Mouse (Mus musculus) lung, postnatal 10 days (tissue): ENCODE data around the gene Olfr655.
A peak's percentile ranks its signal among the peaks of the same experiment; 100 is the strongest.

ENCODE experiments used
- DNase-seq: peaks from one replicate; pipeline ENCODE4 v3.0.0; 2021

The Olfr655 gene

DNA sequence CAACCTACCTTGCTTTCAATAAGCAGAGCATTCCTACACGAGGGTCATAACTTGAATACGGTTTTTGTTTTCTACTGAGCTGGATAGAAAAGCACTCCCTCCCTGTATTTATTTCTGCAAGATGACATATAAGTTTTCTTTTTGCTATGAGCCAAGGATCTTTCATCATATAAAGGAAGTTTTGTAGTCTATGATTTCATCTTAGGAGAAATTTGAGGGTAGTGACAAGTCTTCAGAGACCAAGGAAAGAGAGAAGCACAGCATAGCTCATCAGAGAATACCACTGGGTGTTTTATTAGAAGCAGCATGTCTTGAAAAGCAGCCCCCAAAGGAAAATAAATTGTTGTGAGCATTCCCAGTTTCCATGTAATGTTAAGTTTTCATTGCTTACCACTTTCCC is at the start of gene Olfr655:
Olfr655 (minus strand) TSS at position 101 of the 400 bp plus-strand sequence.
- no peak for DNase-seq

DNA sequence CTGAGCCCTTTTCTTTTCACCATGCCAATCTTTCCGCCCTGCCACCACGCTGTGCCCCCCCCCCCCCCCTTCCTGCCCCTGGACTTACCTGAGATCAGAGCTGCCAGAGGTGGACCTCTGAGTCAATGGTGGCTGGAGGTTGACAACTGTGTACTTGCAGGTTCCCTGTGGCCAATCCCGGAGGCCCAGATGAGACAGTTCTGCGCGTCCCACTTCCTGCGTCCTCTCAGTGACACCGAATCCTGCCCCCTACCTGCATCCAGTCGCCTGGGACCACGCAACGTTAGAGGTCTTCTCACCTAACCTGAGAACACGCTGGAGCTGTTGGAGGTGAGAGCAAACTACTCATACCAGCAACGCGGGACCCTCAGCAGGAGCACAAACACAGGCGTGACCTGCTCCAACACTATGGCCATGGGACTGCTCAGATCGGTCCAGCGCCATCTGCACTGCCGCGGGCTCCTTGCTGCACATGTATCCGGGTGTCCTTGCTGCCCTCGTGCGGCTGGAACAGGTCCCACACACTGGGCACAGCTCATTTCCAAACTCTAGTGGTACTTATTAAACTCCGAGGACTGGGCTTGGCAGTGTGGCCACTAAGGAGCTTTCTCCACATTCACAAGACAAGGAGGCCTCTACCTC is 45.4 kb upstream of the Olfr655 start, which contains the start of gene Olfr658:
Olfr658 (minus strand) TSS at position 465 of the 642 bp plus-strand sequence.
- peak; percentile 8 for DNase-seq

DNA sequence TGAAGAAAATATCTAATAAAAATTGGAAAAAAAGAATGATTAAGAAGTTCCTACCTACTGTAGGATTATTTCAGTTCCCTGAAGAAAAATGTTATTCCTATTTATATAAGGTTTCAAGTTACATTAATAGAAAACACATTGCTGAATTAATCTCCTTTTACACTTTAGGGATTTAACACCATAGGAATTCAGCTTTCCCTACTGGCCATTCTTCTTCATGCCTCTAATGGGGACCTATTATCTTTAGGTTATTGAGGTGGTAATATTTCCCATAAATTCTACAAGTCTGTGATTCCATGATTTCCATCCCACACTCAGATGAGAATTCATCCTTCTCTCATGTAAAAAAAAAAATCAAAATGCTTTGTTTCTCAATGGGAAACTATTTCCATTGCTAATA is 22.9 kb upstream of the Olfr655 start, which contains the start of gene Olfr657:
Olfr657 (plus strand) TSS at position 301 of the 400 bp plus-strand sequence.
- no peak for DNase-seq

DNA sequence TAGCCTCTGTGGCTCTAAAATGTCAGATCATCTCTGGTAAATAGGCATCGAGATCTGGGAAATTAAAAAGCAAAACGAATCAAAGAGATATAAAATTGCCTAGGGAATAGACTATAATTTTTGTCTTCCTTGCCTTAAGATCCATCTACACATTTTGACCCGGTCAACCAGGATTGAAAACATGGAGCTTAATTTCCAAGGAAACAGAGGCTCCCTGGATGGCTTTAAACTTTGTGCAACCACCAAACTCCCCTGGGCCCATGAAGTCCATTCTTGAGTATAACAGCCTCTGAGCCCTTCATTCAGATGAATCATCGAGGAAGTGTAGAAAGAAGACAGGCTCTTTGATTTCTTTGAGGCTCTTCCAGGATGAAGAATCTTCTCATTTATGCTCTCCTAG is 12.1 kb upstream of the Olfr655 start, which contains the start of gene Olfr656:
Olfr656 (plus strand) TSS at position 301 of the 400 bp plus-strand sequence.
- DNase-seq = no peak

- DNase-seq = no peak
Measured at GRCm38 (mm10) chr7:104604727-104605126, 3.1 kb upstream of the Olfr655 start.

DNA sequence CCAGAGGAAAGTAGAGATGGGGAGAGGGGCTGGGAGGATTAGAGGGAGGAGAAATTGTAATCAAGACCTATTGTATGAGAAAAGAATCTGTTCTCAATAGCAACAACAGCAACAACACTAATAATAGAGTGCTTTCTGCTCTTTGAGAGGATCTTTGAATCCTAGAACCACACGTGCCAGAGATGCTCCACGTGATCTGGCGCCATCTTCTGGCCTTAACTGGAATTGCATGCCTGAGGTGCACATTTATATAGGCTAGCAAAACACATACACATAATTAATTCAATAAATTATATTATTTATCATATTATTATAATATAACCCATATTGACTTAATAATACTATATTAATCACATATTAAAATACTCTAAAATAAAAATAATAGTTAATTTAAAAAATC is 1.6 kb upstream of the Olfr655 start:
- DNase-seq = peak; percentile 17

- no peak for DNase-seq
Measured at GRCm38 (mm10) chr7:104588274-104588673, 13.3 kb downstream of the Olfr655 start.

- no peak for DNase-seq
Measured at GRCm38 (mm10) chr7:104586725-104587124, 14.9 kb downstream of the Olfr655 start, which contains the start of gene Olfr654. Olfr654 (plus strand) TSS chr7:104587025.

DNA sequence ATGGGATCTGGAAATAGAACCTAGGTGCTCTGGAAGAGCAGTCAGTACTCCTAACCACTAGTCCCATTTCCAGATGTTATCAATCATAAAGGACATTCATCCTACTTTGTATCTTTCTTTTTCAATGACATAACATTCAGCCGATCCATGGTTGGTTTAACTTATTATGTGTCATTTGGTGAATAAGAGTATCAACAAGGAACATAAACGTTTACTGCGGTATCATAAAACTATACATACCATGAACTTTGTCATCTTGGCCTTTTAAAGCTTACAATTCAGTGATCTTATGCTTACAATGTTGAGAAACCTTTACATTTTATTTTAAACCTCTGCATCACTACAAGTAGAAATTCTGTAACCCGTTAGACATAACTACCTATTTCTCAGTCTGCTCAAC is 20.1 kb downstream of the Olfr655 start:
- no peak for DNase-seq

DNA sequence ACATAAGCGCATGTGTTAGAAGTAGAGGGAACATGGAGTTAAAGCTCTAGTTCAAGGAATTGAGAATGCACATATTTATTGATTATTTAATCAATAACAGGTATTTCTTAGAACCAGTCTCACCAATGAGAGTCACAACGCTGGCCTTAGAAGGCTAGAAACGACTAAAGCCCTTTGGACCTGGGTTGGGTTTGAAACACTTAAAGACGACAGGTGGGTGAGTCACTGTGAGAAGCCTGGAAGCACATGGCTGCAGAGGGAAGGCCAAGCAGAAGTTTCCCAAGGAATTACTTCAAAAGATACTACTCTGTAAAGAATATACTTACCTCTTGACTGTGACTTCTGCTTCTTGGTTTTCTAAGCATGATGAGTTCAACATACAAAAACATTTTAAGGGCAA is 20.7 kb downstream of the Olfr655 start:
- DNase-seq = no peak

DNA sequence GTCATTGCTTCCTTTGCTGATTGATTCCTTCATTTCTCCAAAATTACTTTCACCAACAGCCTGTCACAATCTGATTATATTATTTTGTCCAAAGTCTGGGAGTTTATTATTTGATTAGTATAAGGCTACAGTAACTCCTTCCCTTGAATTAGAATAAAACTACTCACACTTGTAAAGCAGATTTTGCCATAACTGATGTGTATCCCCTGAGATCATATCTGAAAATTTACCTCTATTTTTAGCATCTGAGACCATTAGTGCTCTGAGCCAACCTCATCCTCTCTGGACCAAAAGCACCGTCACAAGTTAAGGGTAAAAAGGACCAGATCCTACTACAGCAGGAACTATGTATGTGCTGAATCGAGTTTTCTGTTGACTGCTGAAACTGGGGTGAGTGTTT is 24.6 kb downstream of the Olfr655 start, which contains the start of gene Olfr653:
Olfr653 (plus strand) TSS at position 301 of the 400 bp plus-strand sequence.
- no peak for DNase-seq

DNA sequence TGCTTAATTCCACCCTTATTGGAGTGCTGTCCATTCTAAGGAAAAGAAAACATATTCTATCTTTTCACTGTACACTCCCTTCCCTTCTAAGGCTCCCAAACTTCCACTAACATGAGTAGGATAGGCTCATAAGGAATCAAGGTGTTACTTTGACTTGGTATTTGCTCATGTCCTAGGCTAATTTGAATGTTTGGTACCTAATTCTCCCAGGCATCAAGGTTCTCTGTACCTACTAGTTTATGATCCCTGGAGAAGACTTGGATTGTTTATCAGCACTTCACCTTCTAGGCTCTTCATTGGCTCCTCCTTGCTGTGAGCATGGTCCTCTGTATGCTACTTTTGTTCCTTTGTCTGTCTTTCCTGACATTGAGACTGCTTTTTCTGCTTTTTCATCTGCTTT is 41.0 kb downstream of the Olfr655 start, which contains the start of gene Olfr652:
Olfr652 (plus strand) TSS at position 301 of the 400 bp plus-strand sequence.
- DNase-seq = no peak

DNA sequence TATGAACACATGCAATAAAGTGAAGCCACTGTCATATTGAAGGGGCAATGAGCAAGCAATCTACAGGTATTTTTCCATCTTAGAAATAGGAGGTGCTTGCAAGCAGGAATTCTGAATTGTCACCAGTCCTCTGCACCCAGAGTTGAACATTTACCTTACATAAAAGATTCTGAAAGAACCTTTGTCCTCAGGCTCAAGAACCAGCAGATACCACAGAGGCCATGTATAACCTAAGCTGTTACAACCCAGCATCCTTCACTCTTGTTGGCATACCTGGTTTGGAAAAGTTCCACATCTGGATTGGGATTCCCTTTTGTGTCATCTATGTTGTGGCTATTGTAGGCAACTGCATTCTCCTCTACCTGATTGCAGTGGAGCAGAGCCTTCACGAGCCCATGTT is 48.9 kb downstream of the Olfr655 start:
- no peak for DNase-seq

DNA sequence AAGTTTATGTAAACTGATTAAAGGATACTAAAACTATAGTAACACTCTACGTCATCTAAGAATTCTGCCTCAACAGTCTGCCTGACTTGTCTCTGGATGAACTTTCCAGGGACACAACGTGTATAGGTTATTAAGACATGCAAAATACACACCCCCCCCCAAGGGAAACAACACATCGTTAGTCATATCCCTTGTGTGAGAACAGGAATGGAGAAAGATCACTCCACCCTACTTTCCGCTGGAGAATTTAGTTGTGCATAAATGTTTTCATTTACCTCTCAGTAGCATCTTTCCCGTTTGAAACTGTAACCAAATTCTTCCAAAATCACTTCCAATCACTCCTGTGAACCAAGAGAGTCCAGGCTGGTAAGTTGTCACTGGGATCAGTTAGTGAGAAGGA is 51.7 kb downstream of the Olfr655 start, which contains the start of gene Olfr651:
Olfr651 (plus strand) TSS at position 301 of the 400 bp plus-strand sequence.
- DNase-seq = no peak
